Mouse (Mus musculus): ENCODE results near the gene Bex6. TPM values are rescaled to one million over a fixed set of nuclear protein-coding genes. Genes with fewer than 3 reads are reported as not detected.

Bex6 gene
- polyA plus RNA-seq (2012; rRNA removed): not detected in 2 replicates

DNA sequence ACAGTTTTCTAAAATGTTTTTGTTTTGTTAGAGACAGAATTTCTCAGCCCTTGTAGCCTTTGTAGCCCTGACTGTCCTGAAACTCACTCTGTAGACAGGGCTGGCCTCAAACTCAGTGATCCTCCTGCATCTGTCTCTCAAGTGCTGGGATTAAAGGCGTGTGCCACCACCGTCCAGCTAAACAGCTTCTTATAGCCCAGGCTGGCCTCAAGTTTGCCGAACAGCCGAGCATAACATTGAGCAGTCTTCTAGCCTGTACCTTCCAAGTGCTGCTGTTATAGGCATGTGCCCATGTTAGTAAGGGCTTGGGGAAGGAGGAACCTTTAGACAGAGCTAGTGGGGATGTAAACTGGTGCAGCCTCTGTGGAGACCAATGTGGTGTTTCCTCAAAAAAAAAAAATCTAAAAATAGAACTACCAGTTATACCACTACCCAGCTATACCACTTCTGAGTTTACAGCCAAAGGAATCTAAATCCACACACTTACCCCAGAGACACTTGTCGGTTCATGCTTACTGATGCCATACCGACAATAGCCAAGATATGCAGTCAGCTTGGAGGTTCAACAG, at the start of gene Bex6:
Bex6 (plus strand) TSS at position 491 of the 569 bp plus-strand sequence.

GRCm38 (mm10) chr16:32165281-32165821, 14.3 kb upstream of the Bex6 start, which contains the start of gene Nrros:
Gene Nrros, minus strand, starts transcription at chr16:32165594.

Other genes with a start within 250 kb of the Bex6 start
- 0.76 and 1.5 TPM in 2 replicates for gene Pigz, start 246.0 kb upstream of the Bex6 start, polyA plus RNA-seq (2012; rRNA removed)
- 65.2 and 66.9 TPM in 2 replicates for gene 0610012G03Rik, start 231.3 kb upstream of the Bex6 start, polyA plus RNA-seq (2012; rRNA removed)
- gene Ncbp2, start 231.3 kb upstream of the Bex6 start, polyA plus RNA-seq (2012; rRNA removed): 215 and 271 TPM in 2 replicates
- 19.0 and 20.3 TPM in 2 replicates for gene Senp5, start 176.5 kb upstream of the Bex6 start, polyA plus RNA-seq (2012; rRNA removed)
- gene Pak2, start 100.5 kb upstream of the Bex6 start, polyA plus RNA-seq (2012; rRNA removed): 31.5 and 33.8 TPM in 2 replicates
- 80.2 and 89.8 TPM in 2 replicates for gene Pigx, start 80.1 kb upstream of the Bex6 start, polyA plus RNA-seq (2012; rRNA removed)
- 24.7 and 27.2 TPM in 2 replicates for gene Cep19, start 80.0 kb upstream of the Bex6 start, polyA plus RNA-seq (2012; rRNA removed)
- gene Nrros, start 14.2 kb upstream of the Bex6 start, polyA plus RNA-seq (2012; rRNA removed): 6.1 and 7.8 TPM in 2 replicates
- gene Fbxo45, start 67.3 kb downstream of the Bex6 start, polyA plus RNA-seq (2012; rRNA removed): 23.2 and 24.9 TPM in 2 replicates
- gene Wdr53, start 67.4 kb downstream of the Bex6 start, polyA plus RNA-seq (2012; rRNA removed): 12.2 and 12.4 TPM in 2 replicates
- 0.04 TPM in 1 of 2 replicates, not detected in the other for gene Smco1, start 91.6 kb downstream of the Bex6 start, polyA plus RNA-seq (2012; rRNA removed)
- gene Rnf168, start 97.6 kb downstream of the Bex6 start, polyA plus RNA-seq (2012; rRNA removed): 15.6 and 16.4 TPM in 2 replicates
- gene Ubxn7, start 152.4 kb downstream of the Bex6 start, polyA plus RNA-seq (2012; rRNA removed): 25.2 and 26.6 TPM in 2 replicates
- 0.06 and 0.09 TPM in 2 replicates for gene Tm4sf19, start 220.7 kb downstream of the Bex6 start, polyA plus RNA-seq (2012; rRNA removed)
- gene Tctex1d2, start 239.9 kb downstream of the Bex6 start, polyA plus RNA-seq (2012; rRNA removed): 21.1 and 23.7 TPM in 2 replicates

Data from central nervous system, embryonic 14 days (tissue).